Mouse (Mus musculus): Measurements from ENCODE around the gene Btn1a1. TPM values are rescaled to one million over a fixed set of nuclear protein-coding genes. Genes with fewer than 3 reads are reported as not detected.

Btn1a1 gene
- polyA plus RNA-seq, 1 experiment from 2014 or later, result not detected

GRCm38 (mm10) chr13:23445561-23446320 is 20.0 kb downstream of the Btn1a1 start:
- H3K27me3 ChIP-seq (ENCODE audit: control insufficient read depth, insufficient read depth, low read length), result no peaks in the 10 kb centered on the region
- under 1% methylated on average over 55 of the region's 55 CpGs for WGBS
- DNase-seq (ENCODE audit: low spot score), result peak; percentile 89
- no peak for TF ChIP-seq CTCF (IDR thresholded peaks at IDR 0.05; ENCODE audit: low read depth)
- no peak for TF ChIP-seq EP300 (optimal IDR thresholded peaks at IDR 0.05)
- H3K9ac ChIP-seq (ENCODE audit: low read length), result peak overlapping the region; percentile 86
- H3K4me1 ChIP-seq (replicated peaks; ENCODE audit: control insufficient read depth, insufficient read depth), result no peaks in the 10 kb centered on the region
- peak overlapping the region; percentile 74 for H3K4me2 ChIP-seq (replicated peaks; ENCODE audit: low read depth)
- H3K36me3 ChIP-seq (ENCODE audit: control insufficient read depth, insufficient read depth, low read length), result no peaks in the 10 kb centered on the region
- ATAC-seq (ENCODE audit: low FRiP score, low TSS enrichment), result peak; percentile 96
- no peaks in the 10 kb centered on the region for H3K9me3 ChIP-seq (ENCODE audit: control insufficient read depth, low read length)
- peak overlapping the region; percentile 64 for H3K4me3 ChIP-seq (ENCODE audit: low read depth, low read length)
- peak overlapping the region; percentile 98 for H3K27ac ChIP-seq (replicated peaks)

GRCm38 (mm10) chr13:23445156-23445555 is 20.5 kb downstream of the Btn1a1 start:
- Histone ChIP-seq H3K9me3 (ENCODE audit: control insufficient read depth, low read length) (no peaks in the 10 kb centered on the region), H3K27ac (replicated peaks) (peak overlapping the region; percentile 98), H3K27me3 (ENCODE audit: control insufficient read depth, insufficient read depth, low read length) (no peaks in the 10 kb centered on the region), H3K36me3 (ENCODE audit: control insufficient read depth, insufficient read depth, low read length) (no peaks in the 10 kb centered on the region), H3K4me3 (ENCODE audit: low read depth, low read length) (peak overlapping the region; percentile 64), H3K4me2 (replicated peaks; ENCODE audit: low read depth) (peak overlapping the region; percentile 74), H3K4me1 (replicated peaks; ENCODE audit: control insufficient read depth, insufficient read depth) (no peaks in the 10 kb centered on the region), H3K9ac (ENCODE audit: low read length) (peak overlapping the region; percentile 86)
- DNase-seq (ENCODE audit: low spot score), result peak; percentile 19
- ATAC-seq (ENCODE audit: low FRiP score, low TSS enrichment), result no peak
- WGBS, result 2% methylated on average over 10 of the region's 10 CpGs
- TF ChIP-seq EP300 (optimal IDR thresholded peaks at IDR 0.05) (no peak), CTCF (IDR thresholded peaks at IDR 0.05; ENCODE audit: low read depth) (no peak)

- no peaks in the 10 kb centered on the region for H3K27me3 ChIP-seq (ENCODE audit: control insufficient read depth, insufficient read depth, low read length)
- H3K4me3 ChIP-seq (ENCODE audit: low read depth, low read length), result no peak overlapping the region
- whole genome bisulfite sequencing, result 42% methylated on average over 5 of the region's 5 CpGs
- no peak for TF ChIP-seq EP300 (optimal IDR thresholded peaks at IDR 0.05)
- no peak for TF ChIP-seq CTCF (IDR thresholded peaks at IDR 0.05; ENCODE audit: low read depth)
- no peaks in the 10 kb centered on the region for H3K36me3 ChIP-seq (ENCODE audit: control insufficient read depth, insufficient read depth, low read length)
- DNase-seq (ENCODE audit: low spot score) (no peak), ATAC-seq (ENCODE audit: low FRiP score, low TSS enrichment) (no peak)
- no peaks in the 10 kb centered on the region for H3K4me1 ChIP-seq (replicated peaks; ENCODE audit: control insufficient read depth, insufficient read depth)
- no peak overlapping the region for H3K9ac ChIP-seq (ENCODE audit: low read length)
- H3K27ac ChIP-seq (replicated peaks), result no peak overlapping the region
- no peaks in the 10 kb centered on the region for H3K9me3 ChIP-seq (ENCODE audit: control insufficient read depth, low read length)
- peak overlapping the region; percentile 6; the same call in 1 of the 2 replicates for H3K4me2 ChIP-seq (replicated peaks; ENCODE audit: low read depth)
These were observed 21.2 kb downstream of the Btn1a1 start for GRCm38 (mm10) chr13:23444451-23444850.

- no peaks in the 10 kb centered on the region for H3K36me3 ChIP-seq (ENCODE audit: control insufficient read depth, insufficient read depth, low read length)
- TF ChIP-seq EP300 (optimal IDR thresholded peaks at IDR 0.05) (no peak), CTCF (IDR thresholded peaks at IDR 0.05; ENCODE audit: low read depth) (no peak)
- no peaks in the 10 kb centered on the region; the same call in 1 of the 2 replicates for H3K4me1 ChIP-seq (replicated peaks; ENCODE audit: control insufficient read depth, insufficient read depth)
- no peaks in the 10 kb centered on the region for H3K9me3 ChIP-seq (ENCODE audit: control insufficient read depth, low read length)
- WGBS, result 73% methylated on average over 10 of the region's 10 CpGs
- H3K4me2 ChIP-seq (replicated peaks; ENCODE audit: low read depth), result no peak overlapping the region
- ATAC-seq (ENCODE audit: low FRiP score, low TSS enrichment) (no peak), DNase-seq (ENCODE audit: low spot score) (no peak)
- H3K27ac ChIP-seq (replicated peaks), result no peak overlapping the region
- H3K9ac ChIP-seq (ENCODE audit: low read length), result no peak overlapping the region
- H3K27me3 ChIP-seq (ENCODE audit: control insufficient read depth, insufficient read depth, low read length), result no peaks in the 10 kb centered on the region
- H3K4me3 ChIP-seq (ENCODE audit: low read depth, low read length), result no peak overlapping the region
These were observed 25.8 kb downstream of the Btn1a1 start for GRCm38 (mm10) chr13:23439901-23440300.

- peak overlapping the region; percentile 60 for H3K4me3 ChIP-seq (ENCODE audit: low read depth, low read length)
- TF ChIP-seq EP300 (optimal IDR thresholded peaks at IDR 0.05) (no peak), CTCF (IDR thresholded peaks at IDR 0.05; ENCODE audit: low read depth) (no peak)
- H3K9me3 ChIP-seq (ENCODE audit: control insufficient read depth, low read length), result no peaks in the 10 kb centered on the region
- DNase-seq (ENCODE audit: low spot score) (peak; percentile 36), ATAC-seq (ENCODE audit: low FRiP score, low TSS enrichment) (0 out of 2 replicates have a peak, but pooled peaks have one; percentile 31)
- peak overlapping the region; percentile 38; the same call in 1 of the 2 replicates for H3K9ac ChIP-seq (ENCODE audit: low read length)
- under 1% methylated on average over 7 of the region's 7 CpGs for WGBS
- no peaks in the 10 kb centered on the region for H3K36me3 ChIP-seq (ENCODE audit: control insufficient read depth, insufficient read depth, low read length)
- no peaks in the 10 kb centered on the region; the same call in 1 of the 2 replicates for H3K4me1 ChIP-seq (replicated peaks; ENCODE audit: control insufficient read depth, insufficient read depth)
- H3K27me3 ChIP-seq (ENCODE audit: control insufficient read depth, insufficient read depth, low read length), result no peaks in the 10 kb centered on the region
- H3K4me2 ChIP-seq (replicated peaks; ENCODE audit: low read depth), result peak overlapping the region; percentile 71
- H3K27ac ChIP-seq (replicated peaks), result 0 out of 2 replicates have a peak overlapping the region, but pooled peaks have one; percentile 10
These were observed 27.2 kb downstream of the Btn1a1 start for GRCm38 (mm10) chr13:23438521-23438920.

GRCm38 (mm10) chr13:23437908-23438307 is 27.8 kb downstream of the Btn1a1 start:
- no peaks in the 10 kb centered on the region for H3K9me3 ChIP-seq (ENCODE audit: control insufficient read depth, low read length)
- H3K4me3 ChIP-seq (ENCODE audit: low read depth, low read length), result peak overlapping the region; percentile 60
- under 1% methylated on average over 17 of the region's 17 CpGs for WGBS
- peak overlapping the region; percentile 71 for H3K4me2 ChIP-seq (replicated peaks; ENCODE audit: low read depth)
- no peaks in the 10 kb centered on the region; the same call in 1 of the 2 replicates for H3K4me1 ChIP-seq (replicated peaks; ENCODE audit: control insufficient read depth, insufficient read depth)
- peak overlapping the region; percentile 63 for H3K9ac ChIP-seq (ENCODE audit: low read length)
- H3K36me3 ChIP-seq (ENCODE audit: control insufficient read depth, insufficient read depth, low read length), result no peaks in the 10 kb centered on the region
- no peaks in the 10 kb centered on the region for H3K27me3 ChIP-seq (ENCODE audit: control insufficient read depth, insufficient read depth, low read length)
- ATAC-seq (ENCODE audit: low FRiP score, low TSS enrichment), result peak; percentile 81
- peak overlapping the region; percentile 72; the same call in 1 of the 2 replicates for H3K27ac ChIP-seq (replicated peaks)
- DNase-seq (ENCODE audit: low spot score), result peak; percentile 82
- TF ChIP-seq CTCF (IDR thresholded peaks at IDR 0.05; ENCODE audit: low read depth) (no peak), EP300 (optimal IDR thresholded peaks at IDR 0.05) (no peak)
